Mouse (Mus musculus): ENCODE data around the gene Ifnar2.

GRCm38 (mm10) chr16:91372577-91373472 lies at the start of gene Ifnar2:
- TF ChIP-seq CTCF (IDR thresholded peaks at IDR 0.05; ENCODE audit: control insufficient read depth, insufficient read depth, insufficient replicate concordance, low read depth, low read length) (no peak), POLR2A (IDR thresholded peaks at IDR 0.05; ENCODE audit: control insufficient read depth, low read depth, low read length) (0 out of 2 replicates have a peak, but pooled peaks have one; percentile 14)

Data from testis, adult 2 months (tissue).